Mouse (Mus musculus): ENCODE data around the gene Itih3.

GRCm38 (mm10) chr14:30902628-30903027, 20.9 kb downstream of the Itih3 start:
- TF ChIP-seq EP300 (IDR thresholded peaks at IDR 0.05; ENCODE audit: low read depth) (no peak), CTCF (IDR thresholded peaks at IDR 0.05; ENCODE audit: low read depth) (no peak)
